In the genomic region with DNA sequence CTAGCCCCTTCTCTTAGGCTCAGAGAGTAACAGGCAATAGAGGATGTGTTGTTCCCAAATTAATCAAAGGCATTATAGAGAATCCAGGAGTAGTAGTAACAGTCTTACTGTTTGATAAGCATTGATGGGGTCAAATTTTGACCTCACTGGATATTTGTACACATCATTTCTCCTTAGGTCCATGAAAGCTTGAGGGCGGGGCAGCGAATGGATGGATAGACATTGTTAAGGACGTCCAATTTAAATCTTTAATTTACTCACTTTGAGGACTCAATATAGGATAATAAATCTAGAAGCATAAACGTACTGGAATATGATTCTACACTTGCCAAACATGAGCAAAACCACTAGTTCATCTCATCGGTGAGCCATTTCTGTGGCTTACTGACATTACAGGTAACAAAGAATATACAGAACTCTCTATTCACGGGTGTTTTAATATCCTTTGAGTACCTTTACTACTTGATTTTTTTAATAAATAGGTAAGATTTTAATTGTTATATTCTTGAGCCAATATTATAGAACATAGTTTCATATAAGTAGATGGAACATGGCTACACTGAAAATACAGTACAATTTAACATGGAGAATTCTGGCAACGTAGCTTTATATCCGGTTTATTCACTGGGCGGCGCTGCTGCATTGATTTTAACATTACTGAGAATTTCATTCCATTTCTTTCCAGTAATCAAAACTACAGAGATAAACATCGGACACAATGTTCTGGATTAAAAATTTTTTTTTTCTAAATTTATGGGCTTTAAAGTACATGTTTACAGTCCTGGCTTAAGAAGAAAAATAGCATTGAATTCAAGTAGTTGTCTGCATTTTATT, we compare ENCODE assay signal across 8 mouse cellular contexts. TPM values are rescaled to one million over a fixed set of nuclear protein-coding genes. Genes with fewer than 3 reads are reported as not detected.
DNase-seq lines count a peak whose midpoint lies in the region; ATAC-seq and TF ChIP-seq lines count a peak whose summit lies in the region.

No protein-coding gene starts in this region.

- no peaks in the 10 kb centered on the region for H3K9me3 ChIP-seq in intestine, postnatal 0 days (ENCODE audit: control insufficient read depth)
- no peaks in the 10 kb centered on the region for H3K9me3 ChIP-seq in midbrain, embryonic 10.5 days (replicated peaks)

- no peak for TF ChIP-seq CTCF in C2C12 (IDR thresholded peaks at IDR 0.05; ENCODE audit: control insufficient read depth, insufficient read depth, insufficient read length)
- TF ChIP-seq CTCF in intestine, postnatal 0 days (IDR thresholded peaks at IDR 0.05; ENCODE audit: low read depth): peak; percentile 72

- no peak overlapping the region for H3K9ac ChIP-seq in intestine, postnatal 0 days (ENCODE audit: low read depth, low read length)

- peaks cover 18% of the 10 kb centered on the region for H3K36me3 ChIP-seq in C2C12 (ENCODE audit: control insufficient read depth, insufficient read depth)
- H3K36me3 ChIP-seq in intestine, postnatal 0 days (ENCODE audit: control insufficient read depth, insufficient read depth): 0 out of 2 replicates have a peak, but pooled peaks cover 2% of the 10 kb centered on the region
- H3K36me3 ChIP-seq in midbrain, embryonic 10.5 days: peaks cover 22% of the 10 kb centered on the region
- no peaks in the 10 kb centered on the region for H3K36me3 ChIP-seq in splenic B cell, adult 2 months (ENCODE audit: control insufficient read depth, insufficient read depth, low read length, poor library complexity, severe bottlenecking)

- H3K27ac ChIP-seq in intestine, postnatal 0 days (ENCODE audit: low read depth, low read length): peak overlapping the region; percentile 87
- peak overlapping the region; percentile 91 for H3K27ac ChIP-seq in midbrain, embryonic 10.5 days (replicated peaks)

- ATAC-seq in intestine, postnatal 0 days: peak; percentile 72

- no peaks in the 10 kb centered on the region for H3K27me3 ChIP-seq in C2C12 (ENCODE audit: control insufficient read depth, insufficient read depth, insufficient read length)
- no peaks in the 10 kb centered on the region for H3K27me3 ChIP-seq in intestine, postnatal 0 days (replicated peaks; ENCODE audit: control insufficient read depth, insufficient read depth, low read length)
- no peaks in the 10 kb centered on the region for H3K27me3 ChIP-seq in midbrain, embryonic 10.5 days (ENCODE audit: low read depth, poor library complexity, severe bottlenecking)
- no peaks in the 10 kb centered on the region for H3K27me3 ChIP-seq in splenic B cell, adult 2 months (ENCODE audit: control insufficient read depth, insufficient read depth, low read length, poor library complexity, severe bottlenecking)

- intact Hi-C loops in gastrocnemius, postnatal 14 days (cut with DNase I; ENCODE audit: low total_unique reads): no loop called here
- intact Hi-C loops in left cerebral cortex, postnatal 36 days (cut with DNase I): loop anchor here (1.0 to 10.0 kb wide), 6 partner anchors 120 to 603 kb away; a partner anchor contains a TSS

- 8% methylated on average over 11 of the region's 11 CpGs for WGBS in intestine, postnatal 0 days
- 17% methylated on average over 11 of the region's 11 CpGs for WGBS in midbrain, embryonic 10.5 days

- H3ac ChIP-seq in C2C12 (ENCODE audit: control insufficient read depth, insufficient read length, low read depth): peak overlapping the region; percentile 28

- peak; percentile 67 for DNase-seq in adrenal gland, adult 2 months
- DNase-seq in embryo, embryonic 11 days: peak; percentile 77
- DNase-seq in gastrocnemius, postnatal 14 days: peak; percentile 46
- peak; percentile 43 to 71 for DNase-seq in left cerebral cortex, postnatal 36 days (ENCODE audit: low spot score in 2 of 2)
- DNase-seq in midbrain, embryonic 10.5 days (ENCODE audit: low spot score): no peak
- peak; percentile 57 for DNase-seq in splenic B cell, adult 2 months (ENCODE audit: low read depth, low spot score)

- H3K4me3 ChIP-seq in C2C12 (ENCODE audit: insufficient read depth, poor library complexity, severe bottlenecking): peak overlapping the region; percentile 85
- H3K4me3 ChIP-seq in intestine, postnatal 0 days (ENCODE audit: low read depth, low read length): peak overlapping the region; percentile 78
- H3K4me3 ChIP-seq in midbrain, embryonic 10.5 days: peak overlapping the region; percentile 75

- peaks cover 45% of the 10 kb centered on the region for H3K79me2 ChIP-seq in C2C12 (ENCODE audit: control insufficient read depth, insufficient read depth)

- H3K4me1 ChIP-seq in intestine, postnatal 0 days (replicated peaks; ENCODE audit: control insufficient read depth, insufficient read depth, low read length): no peaks in the 10 kb centered on the region
- peaks cover 12% of the 10 kb centered on the region for H3K4me1 ChIP-seq in midbrain, embryonic 10.5 days

- peaks cover 41% of the 10 kb centered on the region for H3K79me3 ChIP-seq in C2C12 (ENCODE audit: low read depth)

- H3K4me2 ChIP-seq in intestine, postnatal 0 days (replicated peaks; ENCODE audit: low read depth): peak overlapping the region; percentile 70

TF ChIP-seq in C2C12, 6 proteins besides CTCF, POLR2A, EP300 and RAD21:
- TF ChIP-seq MAX (IDR thresholded peaks at IDR 0.05) (no peak), MYOD1 (IDR thresholded peaks at IDR 0.05; ENCODE audit: control insufficient read depth, insufficient read length, low read depth) (no peak), MYOG (IDR thresholded peaks at IDR 0.05; ENCODE audit: control insufficient read depth, extremely low read depth, insufficient read length) (no peak), USF1 (IDR thresholded peaks at IDR 0.05; ENCODE audit: low read depth) (no peak), CEBPB (IDR thresholded peaks at IDR 0.05; ENCODE audit: low read depth) (no peak), FOSL1 (IDR thresholded peaks at IDR 0.05; ENCODE audit: insufficient read depth, low read length, poor library complexity, severe bottlenecking) (no peak)

RNA-seq across cellular contexts. Expression of a gene that starts 0.7 kb away (rescaled TPM):
- polyA plus RNA-seq in C2C12 (2012; fragmentation: generic; extraction: Trizol): 29.8 TPM
- 1 to 10 TPM; 1.0 to 2.0 TPM for total RNA-seq in adrenal gland, adult 2 months (2021)
- polyA plus RNA-seq in adrenal gland, adult 2 months (2012; rRNA removed): 0.11 and 0.13 TPM in 2 replicates
- 1 to 10 TPM; 3.0 to 3.9 TPM for total RNA-seq in gastrocnemius, postnatal 14 days (2021)
- polyA plus RNA-seq in intestine, postnatal 0 days (2015; fragmentation: Nextera tagmentation; extraction: Ambion mirVana): 11.0 and 13.0 TPM in 2 replicates
- 1 to 10 TPM; 1.4 to 1.6 TPM for total RNA-seq in left cerebral cortex, postnatal 36 days (2021)
- polyA plus RNA-seq in midbrain, embryonic 10.5 days (2016; fragmentation: Nextera tagmentation; extraction: Ambion mirVana): 83.1 and 86.6 TPM in 2 replicates

Comparison
In these comparisons a context has a peak if more than half of its experiments do, and no peak if none do; other contexts are left out.
1. RNA of a gene that starts 0.7 kb away (polyA plus RNA-seq): 83.1 to 86.6 TPM in midbrain, embryonic 10.5 days, 29.8 TPM in C2C12 (single experiment) and 11.0 to 13.0 TPM in intestine, postnatal 0 days; 0.11 to 0.13 TPM in adrenal gland, adult 2 months; every median in the first group is over 10 times any median in the second.
2. Peak in every context shown above with its lines, with median percentiles within 50 percentile points of each other: H3K4me3 ChIP-seq.